Comparison of ENCODE assay signal across 8 mouse cellular contexts in the genomic region with DNA sequence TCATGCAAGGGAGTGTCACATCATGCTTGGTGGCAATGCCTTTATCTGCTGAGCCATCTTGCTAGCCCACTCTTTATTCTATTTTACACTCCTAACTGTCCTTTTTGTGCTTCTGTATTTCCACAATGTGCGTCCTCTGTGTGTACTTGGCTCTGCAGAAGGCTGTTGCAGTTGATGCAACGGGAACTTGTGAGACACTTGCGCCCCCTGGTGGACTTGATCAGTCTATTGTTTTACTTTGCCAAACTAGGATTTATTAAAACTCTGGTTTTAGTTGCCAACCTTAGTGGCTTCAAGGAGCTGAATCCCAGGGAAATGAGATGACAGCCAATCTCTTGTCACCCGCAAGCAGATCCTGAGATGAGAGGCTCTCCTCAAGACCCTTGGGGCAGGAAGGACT. TPM values are rescaled to one million over a fixed set of nuclear protein-coding genes. Genes with fewer than 3 reads are reported as not detected.
DNase-seq lines count a peak whose midpoint lies in the region; TF ChIP-seq lines count a peak whose summit lies in the region.

No protein-coding gene starts in this region.

- TF ChIP-seq POLR2A in brain, embryonic 14.5 days (IDR thresholded peaks at IDR 0.05; ENCODE audit: borderline replicate concordance, extremely low read depth, insufficient read depth, insufficient read length, poor library complexity, severe bottlenecking): no peak

- peak; percentile 76; the same call in 1 of the 2 replicates for TF ChIP-seq CTCF in brain, embryonic 14.5 days (IDR thresholded peaks at IDR 0.05; ENCODE audit: borderline replicate concordance, extremely low read depth, insufficient read depth, insufficient read length)

- peak; percentile 37 for DNase-seq in 3134 (ENCODE audit: extremely low read depth, insufficient read length, low spot score)
- peak; percentile 84 for DNase-seq in CD4-positive helper T cell, adult 2 months (ENCODE audit: low read depth, low spot score)
- DNase-seq in brain, embryonic 14.5 days (ENCODE audit: low read depth): peak; percentile 90
- DNase-seq in fat pad, adult 2 months (ENCODE audit: extremely low read depth, low read depth, low spot score): peak; percentile 45
- peak; percentile 81 to 96 for DNase-seq in kidney, postnatal 25 days
- DNase-seq in lung, adult 18-20 months: peak; percentile 75 to 83
- DNase-seq in right cerebral cortex, postnatal 25 days: peak; percentile 37
- peak; percentile 47 for DNase-seq in yolk sac, embryonic 10.5 days (ENCODE audit: low spot score)

RNA-seq across cellular contexts. Expression of a gene that starts 2.0 kb away (rescaled TPM):
- 2.9 and 9.0 TPM in 2 replicates for polyA plus RNA-seq in brain, embryonic 14.5 days (2012; rRNA removed)

RNA-seq across cellular contexts. Expression of a gene that starts 10.1 kb away (rescaled TPM):
- polyA plus RNA-seq in brain, embryonic 14.5 days (2012; rRNA removed): 266 and 307 TPM in 2 replicates

RNA-seq across cellular contexts. Expression of a gene that starts 11.5 kb away (rescaled TPM):
- polyA plus RNA-seq in brain, embryonic 14.5 days (2012; rRNA removed): not detected in 2 replicates

RNA-seq across cellular contexts. Expression of a gene that starts 33.5 kb away (rescaled TPM):
- not detected in 2 replicates for polyA plus RNA-seq in brain, embryonic 14.5 days (2012; rRNA removed)

RNA-seq across cellular contexts. Expression of a gene that starts 35.3 kb away (rescaled TPM):
- 174 and 194 TPM in 2 replicates for polyA plus RNA-seq in brain, embryonic 14.5 days (2012; rRNA removed)

Comparison
In these comparisons a context has a peak if more than half of its experiments do, and no peak if none do; other contexts are left out.
1. Peak in every context shown above with its lines: DNase-seq.
2. DNase-seq: peak in every context shown above with its lines; median percentile 90 in brain, embryonic 14.5 days; 88 in kidney, postnatal 25 days; 84 in CD4-positive helper T cell, adult 2 months; 79 in lung, adult 18-20 months; 47 in yolk sac, embryonic 10.5 days; 45 in fat pad, adult 2 months; 37 in 3134; 37 in right cerebral cortex, postnatal 25 days.